Mouse (Mus musculus) hindbrain, embryonic 11.5 days (tissue): Measurements from ENCODE around the gene Pdzph1. TPM values are rescaled to one million over a fixed set of nuclear protein-coding genes. Genes with fewer than 3 reads are reported as not detected.
A peak's percentile ranks its signal among the peaks of the same experiment; 100 is the strongest.

ENCODE experiments used
- ATAC-seq: fragments of 200-750 bp; cut with Nextera tagmentation; 2 replicates; pipeline ENCODE4 v1.8.0; 2017; ENCODE audit warnings: mild to moderate bottlenecking, moderate TSS enrichment, moderate library complexity; ENCODE audit not compliant: low FRiP score
- DNase-seq: peaks from one replicate; pipeline ENCODE4 v3.0.0-alpha.2; 2015; ENCODE audit warnings: low spot score
- H3K27ac ChIP-seq: fragments of 300-500 bp; sonication (generic); 2 replicates; pipeline ENCODE4 v1.5.1; 2014; ENCODE audit warnings: mild to moderate bottlenecking, low read depth, low read length
- H3K27me3 ChIP-seq: fragments of 300-500 bp; sonication (generic); 2 replicates; pipeline ENCODE4 v1.6.1; 2014; ENCODE audit warnings: mild to moderate bottlenecking, low read length, moderate library complexity, mixed read lengths; ENCODE audit not compliant: control insufficient read depth, insufficient read depth
- H3K36me3 ChIP-seq: fragments of 300-500 bp; sonication (generic); 2 replicates; pipeline ENCODE4 v1.6.1; 2014; ENCODE audit warnings: mild to moderate bottlenecking, low read length, moderate library complexity, mixed read lengths; ENCODE audit not compliant: control insufficient read depth, insufficient read depth
- H3K4me1 ChIP-seq: fragments of 300-500 bp; sonication (generic); replicated peaks from 2 replicates; pipeline ENCODE4 v1.6.1; 2014; ENCODE audit warnings: low read length, mixed read lengths; ENCODE audit not compliant: control insufficient read depth, insufficient read depth
- H3K4me2 ChIP-seq: fragments of 300-500 bp; sonication (generic); replicated peaks from 2 replicates; pipeline ENCODE4 v1.6.1; 2014; ENCODE audit warnings: mild to moderate bottlenecking, low read depth, low read length
- H3K4me3 ChIP-seq: fragments of 300-500 bp; sonication (generic); 2 replicates; pipeline ENCODE4 v1.5.1; 2014; ENCODE audit warnings: low read depth, low read length
- H3K9ac ChIP-seq: fragments of 300-500 bp; sonication (generic); 2 replicates; pipeline ENCODE4 v1.6.1; 2014; ENCODE audit warnings: low read depth, low read length
- H3K9me3 ChIP-seq: fragments of 300-500 bp; sonication (generic); 2 replicates; pipeline ENCODE4 v1.6.1; 2016; ENCODE audit warnings: low read length; ENCODE audit not compliant: control insufficient read depth
- WGBS: fragments of 180-500 bp; shearing (Covaris S2); extraction: QIAGEN DNeasy Blood & Tissue Kit; methylation state at CpG from one replicate; pipeline ENCODE4 v1.1.7; 2014; 5-methylcytosine and 5-hydroxymethylcytosine counted together
- polyA plus RNA-seq: library from polyadenylated mRNA; unstranded; fragments of >200 nt; fragmentation: Nextera tagmentation; extraction: Ambion mirVana; gene quantifications from 2 replicates; pipeline ENCODE4 v1.2.1, GENCODE M21; 2014

The Pdzph1 gene
- polyA plus RNA-seq, 1 experiment from 2014 or later = 10.9 TPM

DNA sequence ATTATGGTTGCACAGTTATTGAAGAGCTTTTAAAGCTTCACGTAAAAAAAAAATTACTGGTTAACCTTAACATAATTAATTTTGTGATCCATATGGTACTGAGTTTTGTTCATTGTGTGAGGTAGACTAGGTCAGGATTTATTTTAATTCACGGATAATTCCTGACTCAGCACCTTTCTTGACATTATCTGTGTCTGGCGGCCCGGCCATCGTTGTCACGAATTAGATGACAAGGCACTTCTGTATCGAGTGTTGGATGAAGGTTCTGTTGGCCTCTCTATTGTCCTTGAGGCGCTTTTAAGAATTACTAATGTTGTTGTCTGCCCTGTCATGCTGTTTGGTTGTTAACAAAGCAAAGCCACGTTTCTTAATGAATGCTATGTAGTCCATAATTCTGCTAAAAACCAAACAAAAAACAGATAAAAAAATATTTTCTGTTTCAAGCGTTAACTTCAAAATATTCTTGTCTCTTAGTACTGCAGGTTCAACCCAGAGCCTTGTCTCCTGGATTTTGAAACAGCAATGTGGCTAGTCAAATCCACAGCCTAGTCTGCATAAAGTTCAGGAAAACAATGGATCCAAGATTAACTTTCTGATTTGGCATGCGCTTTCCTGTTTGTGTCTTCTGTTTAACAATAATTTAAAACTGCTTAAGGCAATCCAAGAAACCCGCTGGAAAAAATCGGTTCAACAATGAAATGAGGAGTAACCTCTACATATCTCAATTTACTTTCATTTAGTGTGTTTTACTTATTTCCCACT, 20.6 kb upstream of the Pdzph1 start:
- H3K27me3 ChIP-seq = no peaks in the 10 kb centered on the region
- H3K4me1 ChIP-seq = no peaks in the 10 kb centered on the region
- H3K9ac ChIP-seq = no peak overlapping the region
- DNase-seq = no peak
- H3K27ac ChIP-seq = no peak overlapping the region
- ATAC-seq = no peak
- no peaks in the 10 kb centered on the region for H3K36me3 ChIP-seq
- 78% methylated on average over 13 of the region's 13 CpGs for WGBS
- no peak overlapping the region for H3K4me3 ChIP-seq
- H3K9me3 ChIP-seq = no peaks in the 10 kb centered on the region
- H3K4me2 ChIP-seq = no peak overlapping the region

DNA sequence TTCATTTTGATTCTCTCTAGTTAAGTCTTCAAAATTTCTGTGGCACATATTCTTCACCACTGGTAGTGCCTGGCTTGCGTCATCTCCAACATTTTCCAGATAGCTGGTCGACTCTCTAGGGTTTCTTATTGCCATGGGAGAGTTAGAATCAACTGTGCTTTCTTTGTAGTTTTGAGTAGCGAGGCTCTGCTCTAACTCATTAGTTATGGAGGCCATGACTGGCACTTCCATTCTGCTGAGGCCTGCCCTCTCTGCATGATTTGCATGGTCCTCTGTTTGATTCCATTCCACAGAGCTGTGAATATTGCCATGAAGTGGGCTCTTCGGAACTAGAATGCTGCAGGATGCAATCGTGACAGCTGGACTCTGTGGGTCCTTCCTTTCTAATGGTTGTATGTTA, 17.9 kb downstream of the Pdzph1 start:
- Histone ChIP-seq H3K36me3 (no peaks in the 10 kb centered on the region), H3K4me1 (no peaks in the 10 kb centered on the region), H3K9ac (no peak overlapping the region), H3K4me2 (no peak overlapping the region), H3K27me3 (no peaks in the 10 kb centered on the region), H3K27ac (no peak overlapping the region), H3K9me3 (no peaks in the 10 kb centered on the region), H3K4me3 (no peak overlapping the region)
- 52% methylated on average over 5 of the region's 5 CpGs for WGBS
- DNase-seq (peak; percentile 13), ATAC-seq (peak; percentile 47)

DNA sequence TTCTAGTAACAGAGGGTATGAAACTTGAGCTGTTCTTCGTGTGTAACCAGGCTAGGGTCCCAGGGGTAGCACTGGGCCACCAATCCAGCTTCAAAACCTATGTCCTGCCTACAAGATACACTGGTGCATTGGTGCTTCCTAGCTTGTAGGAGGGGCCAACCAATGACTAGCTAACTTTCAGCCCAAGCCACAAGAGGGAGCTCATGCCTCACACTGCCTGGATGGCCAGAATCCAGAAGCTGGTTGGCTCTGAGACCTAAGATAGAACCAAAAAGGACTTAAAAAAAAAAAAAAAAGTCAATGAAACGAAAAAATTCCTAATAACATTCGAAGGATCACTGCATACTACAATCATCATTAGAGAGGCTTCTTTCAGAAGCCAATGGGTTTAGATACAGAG, 31.3 kb downstream of the Pdzph1 start:
- WGBS = 28% methylated on average over 3 of the region's 3 CpGs
- no peaks in the 10 kb centered on the region for H3K27me3 ChIP-seq
- no peaks in the 10 kb centered on the region for H3K4me1 ChIP-seq
- H3K36me3 ChIP-seq = no peaks in the 10 kb centered on the region
- DNase-seq (peak; percentile 27), ATAC-seq (no peak)
- H3K9me3 ChIP-seq = no peaks in the 10 kb centered on the region
- H3K9ac ChIP-seq = no peak overlapping the region
- no peak overlapping the region for H3K4me3 ChIP-seq
- no peak overlapping the region for H3K27ac ChIP-seq
- H3K4me2 ChIP-seq = no peak overlapping the region

DNA sequence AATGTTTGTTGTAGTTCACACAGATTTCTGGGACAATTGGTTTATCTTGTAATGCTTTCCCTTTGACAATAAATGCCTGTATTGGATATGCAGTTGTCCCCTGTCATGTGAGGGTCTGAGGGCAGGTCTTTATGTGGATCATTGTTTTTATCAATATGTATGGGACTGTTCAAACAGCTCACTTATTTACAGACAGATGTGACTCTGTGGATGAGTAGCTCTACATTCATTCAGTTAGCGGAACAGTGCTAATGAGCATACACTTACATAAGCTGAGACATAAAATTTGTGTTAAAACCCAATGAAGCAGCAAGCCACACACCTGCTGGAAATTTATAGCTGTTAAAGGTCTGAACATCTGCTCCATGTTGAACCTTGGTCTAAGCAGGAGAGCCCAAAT, 34.1 kb downstream of the Pdzph1 start:
- H3K4me2 ChIP-seq = no peak overlapping the region
- no peak overlapping the region for H3K9ac ChIP-seq
- H3K27ac ChIP-seq = no peak overlapping the region
- H3K36me3 ChIP-seq = no peaks in the 10 kb centered on the region
- ATAC-seq = no peak
- no peak overlapping the region for H3K4me3 ChIP-seq
- no peaks in the 10 kb centered on the region for H3K4me1 ChIP-seq
- H3K27me3 ChIP-seq = no peaks in the 10 kb centered on the region
- no peak for DNase-seq
- WGBS = 83% methylated on average over 1 of the region's 1 CpGs
- H3K9me3 ChIP-seq = no peaks in the 10 kb centered on the region

DNA sequence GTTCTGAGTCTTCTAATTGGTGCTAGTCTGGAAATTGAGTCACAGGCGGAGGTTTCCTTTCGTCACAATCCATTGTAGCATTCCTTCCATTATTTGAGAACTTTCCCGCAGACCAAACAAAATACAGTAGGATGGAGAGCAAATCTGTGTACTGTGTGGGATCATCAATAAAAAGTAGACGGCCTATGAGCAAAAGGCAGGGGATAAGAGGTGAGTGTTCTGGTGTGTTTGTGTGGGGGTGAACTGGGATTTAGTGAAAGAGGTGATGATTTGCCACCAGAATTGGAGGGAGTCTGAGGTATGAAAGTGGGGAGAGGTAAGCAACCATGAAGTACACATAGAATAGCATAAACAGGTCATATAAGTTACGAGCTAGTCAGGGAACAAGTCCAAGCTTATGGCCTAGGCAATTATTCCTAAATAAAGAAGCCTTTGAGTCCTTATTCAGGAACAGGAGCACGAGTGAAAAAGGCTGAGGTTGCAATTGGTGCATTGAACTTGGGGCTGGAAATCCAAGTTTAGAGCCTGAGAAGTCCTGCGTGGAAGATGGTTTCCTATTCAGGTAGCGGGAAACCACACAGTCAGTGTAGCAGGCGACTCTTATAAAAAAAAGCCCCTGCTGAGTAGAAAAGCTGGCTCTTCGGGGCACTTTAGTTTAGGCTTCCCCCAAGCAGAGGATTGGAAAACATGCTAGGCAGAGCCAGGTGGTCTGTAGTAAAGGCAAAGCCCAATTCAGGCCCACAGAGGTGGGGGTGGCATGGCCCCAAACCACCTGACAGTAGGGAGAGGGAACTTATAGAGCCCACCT, 48.0 kb downstream of the Pdzph1 start:
- DNase-seq (no peak), ATAC-seq (no peak)
- 80% methylated on average over 10 of the region's 10 CpGs for WGBS
- H3K27ac ChIP-seq = no peak overlapping the region
- H3K4me2 ChIP-seq = no peak overlapping the region
- H3K27me3 ChIP-seq = no peaks in the 10 kb centered on the region
- H3K4me1 ChIP-seq = no peaks in the 10 kb centered on the region
- H3K36me3 ChIP-seq = no peaks in the 10 kb centered on the region
- no peaks in the 10 kb centered on the region for H3K9me3 ChIP-seq
- H3K4me3 ChIP-seq = no peak overlapping the region
- H3K9ac ChIP-seq = no peak overlapping the region

DNA sequence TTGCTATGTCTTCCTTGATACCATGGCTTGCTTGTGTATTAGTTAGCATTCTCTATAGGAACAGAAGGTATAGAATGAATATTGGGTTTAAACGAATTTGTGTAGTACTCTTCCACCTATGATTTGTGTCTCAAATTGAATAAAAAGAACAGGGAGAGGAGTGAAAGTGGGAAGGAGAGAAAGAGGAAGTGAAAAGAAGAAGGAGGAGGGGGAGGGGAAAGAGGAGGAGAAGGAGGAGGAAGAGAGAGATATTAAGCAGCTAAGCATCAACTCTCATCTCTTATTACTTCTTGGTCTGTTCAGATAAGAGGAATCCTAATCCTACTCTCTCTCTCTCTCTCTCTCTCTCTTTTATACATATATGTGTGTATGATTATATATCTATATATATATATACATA, 52.6 kb downstream of the Pdzph1 start:
- no peak overlapping the region for H3K4me3 ChIP-seq
- 83% methylated on average over 1 of the region's 1 CpGs for WGBS
- H3K27me3 ChIP-seq = no peaks in the 10 kb centered on the region
- no peak overlapping the region for H3K9ac ChIP-seq
- no peak overlapping the region for H3K4me2 ChIP-seq
- H3K36me3 ChIP-seq = no peaks in the 10 kb centered on the region
- no peaks in the 10 kb centered on the region for H3K9me3 ChIP-seq
- H3K4me1 ChIP-seq = no peaks in the 10 kb centered on the region
- no peak for DNase-seq
- ATAC-seq = no peak
- H3K27ac ChIP-seq = no peak overlapping the region

DNA sequence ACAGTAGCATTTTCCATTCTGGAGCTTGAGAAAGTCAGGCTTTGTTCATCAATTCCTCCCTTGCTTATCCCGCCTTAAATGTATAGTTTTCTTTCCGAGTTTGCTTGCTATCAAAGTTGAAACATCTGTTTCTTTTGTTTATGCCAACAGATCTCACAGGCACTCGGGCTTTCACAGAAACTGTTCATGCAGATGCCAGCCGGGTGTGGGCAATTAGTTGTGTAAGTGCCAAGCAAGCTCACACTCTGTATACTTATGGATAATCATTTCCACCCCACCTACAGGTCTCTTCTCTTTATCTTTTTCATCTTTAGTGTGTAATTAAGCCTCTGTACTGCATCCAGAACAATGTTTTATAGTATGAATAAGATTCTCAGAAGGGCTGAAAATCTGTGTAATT, 53.6 kb downstream of the Pdzph1 start:
- Histone ChIP-seq H3K27me3 (no peaks in the 10 kb centered on the region), H3K4me3 (no peak overlapping the region), H3K36me3 (no peaks in the 10 kb centered on the region), H3K9ac (no peak overlapping the region), H3K27ac (no peak overlapping the region), H3K9me3 (no peaks in the 10 kb centered on the region), H3K4me2 (no peak overlapping the region), H3K4me1 (no peaks in the 10 kb centered on the region)
- 71% methylated on average over 4 of the region's 4 CpGs for WGBS
- no peak for DNase-seq
- no peak for ATAC-seq

DNA sequence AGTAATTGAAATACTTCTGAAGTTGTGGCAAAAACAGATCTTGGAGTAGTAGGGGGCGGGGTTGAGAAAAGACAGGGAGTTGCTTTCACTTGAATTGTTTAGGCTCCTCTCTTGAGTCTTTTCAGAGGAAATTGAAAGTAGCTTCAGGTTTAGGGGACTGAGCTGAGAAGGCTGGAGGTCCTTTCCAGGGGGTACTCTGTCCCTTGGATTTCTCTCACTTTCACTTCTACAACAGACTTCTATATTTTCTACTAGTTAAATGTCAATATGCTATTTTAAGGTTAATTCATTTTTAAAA, 58.2 kb downstream of the Pdzph1 start:
- ATAC-seq (no peak), DNase-seq (no peak)
- Histone ChIP-seq H3K27ac (0 out of 2 replicates have a peak overlapping the region, but pooled peaks have one; percentile 49), H3K4me2 (no peak overlapping the region), H3K9ac (no peak overlapping the region), H3K4me3 (no peak overlapping the region), H3K27me3 (no peaks in the 10 kb centered on the region), H3K36me3 (no peaks in the 10 kb centered on the region), H3K4me1 (no peaks in the 10 kb centered on the region), H3K9me3 (no peaks in the 10 kb centered on the region)
- WGBS = 18% methylated on average over 1 of the region's 1 CpGs
